Mouse (Mus musculus): ENCODE data around the gene Smim23. TPM values are rescaled to one million over a fixed set of nuclear protein-coding genes. Genes with fewer than 3 reads are reported as not detected.

Gene Smim23
- polyA plus RNA-seq, 1 experiment = not detected

DNA sequence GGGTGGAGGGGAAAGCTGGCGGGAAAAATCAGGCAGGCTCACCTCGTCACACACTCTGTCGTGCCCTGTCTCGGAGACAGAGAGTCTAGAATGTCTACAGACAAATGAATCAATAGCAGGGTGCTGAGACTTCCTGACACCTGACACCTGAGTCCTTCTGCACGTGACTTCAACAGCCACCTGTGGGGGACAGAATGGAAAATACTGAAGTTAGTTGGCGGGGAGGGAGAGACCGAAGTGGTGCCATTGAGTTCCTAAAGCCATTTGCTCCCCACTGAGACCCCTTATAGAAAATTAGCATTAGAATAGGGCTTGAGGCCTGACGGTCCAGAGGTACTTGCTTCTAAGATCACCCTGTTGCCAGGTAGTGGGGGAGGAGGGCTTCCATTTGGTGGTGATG, 10.6 kb upstream of the Smim23 start:
- no peak for TF ChIP-seq POLR2A (IDR thresholded peaks at IDR 0.05; ENCODE audit: low read depth, low read length)
- TF ChIP-seq CTCF (IDR thresholded peaks at IDR 0.05; ENCODE audit: extremely low read depth, insufficient read depth, insufficient read length, insufficient replicate concordance) = no peak
- DNase-seq (ENCODE audit: low read depth in 1 of 2, low spot score in 2 of 2) = no peak
- Histone ChIP-seq H3K27me3 (ENCODE audit: control insufficient read depth, insufficient read depth, low read length) (no peaks in the 10 kb centered on the region), H3K36me3 (ENCODE audit: control insufficient read depth, insufficient read depth, low read length) (no peaks in the 10 kb centered on the region), H3K4me3 (ENCODE audit: extremely low read depth, insufficient read depth, insufficient read length) (no peak overlapping the region), H3K27ac (ENCODE audit: insufficient read depth, low read length) (no peak overlapping the region), H3K4me1 (ENCODE audit: control insufficient read depth, insufficient read depth, insufficient read length) (no peaks in the 10 kb centered on the region)
- 69% methylated on average over 8 of the region's 8 CpGs for WGBS

GRCm38 (mm10) chr11:32834367-32834918, 10.0 kb upstream of the Smim23 start:
- no peak for DNase-seq (ENCODE audit: low read depth in 1 of 2, low spot score in 2 of 2)
- WGBS = 56% methylated on average over 13 of the region's 13 CpGs
- no peak overlapping the region for H3K4me3 ChIP-seq (ENCODE audit: extremely low read depth, insufficient read depth, insufficient read length)
- no peaks in the 10 kb centered on the region for H3K4me1 ChIP-seq (ENCODE audit: control insufficient read depth, insufficient read depth, insufficient read length)
- H3K27ac ChIP-seq (ENCODE audit: insufficient read depth, low read length) = no peak overlapping the region
- TF ChIP-seq POLR2A (IDR thresholded peaks at IDR 0.05; ENCODE audit: low read depth, low read length) (no peak), CTCF (IDR thresholded peaks at IDR 0.05; ENCODE audit: extremely low read depth, insufficient read depth, insufficient read length, insufficient replicate concordance) (no peak)
- H3K36me3 ChIP-seq (ENCODE audit: control insufficient read depth, insufficient read depth, low read length) = no peaks in the 10 kb centered on the region
- H3K27me3 ChIP-seq (ENCODE audit: control insufficient read depth, insufficient read depth, low read length) = no peaks in the 10 kb centered on the region

DNA sequence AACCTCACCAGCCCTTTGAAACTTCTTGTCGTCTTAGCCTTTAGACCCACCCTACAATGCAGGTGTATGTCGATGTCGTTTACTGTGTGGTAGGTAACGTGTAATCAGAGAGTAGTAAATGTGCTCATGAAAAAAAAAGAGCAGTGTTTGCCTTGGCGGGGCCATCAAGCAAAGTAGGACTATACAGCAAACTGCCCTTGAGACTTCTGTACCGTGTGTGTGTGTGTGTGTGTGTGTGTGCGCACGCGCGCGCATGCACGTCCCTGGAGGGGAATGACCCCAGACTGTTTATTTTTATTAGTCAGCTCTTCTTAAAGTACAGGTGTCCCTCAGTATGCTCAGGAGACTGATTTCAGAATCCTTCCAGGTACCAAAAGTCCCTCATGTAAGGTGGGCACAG, 6.8 kb downstream of the Smim23 start:
- Histone ChIP-seq H3K4me3 (ENCODE audit: extremely low read depth, insufficient read depth, insufficient read length) (no peak overlapping the region), H3K4me1 (ENCODE audit: control insufficient read depth, insufficient read depth, insufficient read length) (no peaks in the 10 kb centered on the region), H3K27me3 (ENCODE audit: control insufficient read depth, insufficient read depth, low read length) (no peaks in the 10 kb centered on the region), H3K27ac (ENCODE audit: insufficient read depth, low read length) (no peak overlapping the region), H3K36me3 (ENCODE audit: control insufficient read depth, insufficient read depth, low read length) (no peaks in the 10 kb centered on the region)
- no peak for DNase-seq (ENCODE audit: low read depth in 1 of 2, low spot score in 2 of 2)
- WGBS = 92% methylated on average over 12 of the region's 12 CpGs
- no peak for TF ChIP-seq CTCF (IDR thresholded peaks at IDR 0.05; ENCODE audit: extremely low read depth, insufficient read depth, insufficient read length, insufficient replicate concordance)
- TF ChIP-seq POLR2A (IDR thresholded peaks at IDR 0.05; ENCODE audit: low read depth, low read length) = no peak

- no peak overlapping the region for H3K27ac ChIP-seq (ENCODE audit: insufficient read depth, low read length)
- H3K36me3 ChIP-seq (ENCODE audit: control insufficient read depth, insufficient read depth, low read length) = no peaks in the 10 kb centered on the region
- no peak overlapping the region for H3K4me3 ChIP-seq (ENCODE audit: extremely low read depth, insufficient read depth, insufficient read length)
- DNase-seq (ENCODE audit: low read depth in 1 of 2, low spot score in 2 of 2) = no peak
- no peaks in the 10 kb centered on the region for H3K4me1 ChIP-seq (ENCODE audit: control insufficient read depth, insufficient read depth, insufficient read length)
- H3K27me3 ChIP-seq (ENCODE audit: control insufficient read depth, insufficient read depth, low read length) = no peaks in the 10 kb centered on the region
- TF ChIP-seq POLR2A (IDR thresholded peaks at IDR 0.05; ENCODE audit: low read depth, low read length) (no peak), CTCF (IDR thresholded peaks at IDR 0.05; ENCODE audit: extremely low read depth, insufficient read depth, insufficient read length, insufficient replicate concordance) (no peak)
- 89% methylated on average over 8 of the region's 8 CpGs for WGBS
These were observed 10.1 kb downstream of the Smim23 start for GRCm38 (mm10) chr11:32814286-32814685.

DNA sequence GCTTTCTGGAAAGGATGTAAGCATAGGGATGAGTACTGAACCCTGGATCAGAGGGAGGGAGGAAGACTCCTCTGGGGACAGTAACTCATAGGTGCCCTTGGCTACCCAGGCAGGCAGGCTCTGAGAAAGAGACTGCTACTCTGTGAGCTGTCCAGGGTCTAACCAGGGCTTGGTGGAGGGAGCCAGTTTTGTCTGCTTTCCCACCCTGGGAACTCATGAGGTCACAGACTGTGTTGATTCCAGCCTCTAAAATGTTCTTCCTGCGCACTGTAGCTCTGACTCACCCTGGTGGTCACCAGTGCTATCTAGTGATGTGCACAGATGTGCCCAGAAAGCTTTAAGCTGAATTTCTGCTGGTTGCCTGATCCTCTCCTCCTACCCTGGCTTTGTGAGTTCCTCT, 15.3 kb downstream of the Smim23 start:
- no peaks in the 10 kb centered on the region for H3K36me3 ChIP-seq (ENCODE audit: control insufficient read depth, insufficient read depth, low read length)
- H3K4me3 ChIP-seq (ENCODE audit: extremely low read depth, insufficient read depth, insufficient read length) = no peak overlapping the region
- TF ChIP-seq CTCF (IDR thresholded peaks at IDR 0.05; ENCODE audit: extremely low read depth, insufficient read depth, insufficient read length, insufficient replicate concordance) (no peak), POLR2A (IDR thresholded peaks at IDR 0.05; ENCODE audit: low read depth, low read length) (no peak)
- WGBS = 79% methylated on average over 1 of the region's 1 CpGs
- H3K4me1 ChIP-seq (ENCODE audit: control insufficient read depth, insufficient read depth, insufficient read length) = no peaks in the 10 kb centered on the region
- no peak overlapping the region for H3K27ac ChIP-seq (ENCODE audit: insufficient read depth, low read length)
- no peaks in the 10 kb centered on the region for H3K27me3 ChIP-seq (ENCODE audit: control insufficient read depth, insufficient read depth, low read length)
- no peak for DNase-seq (ENCODE audit: low read depth in 1 of 2, low spot score in 2 of 2)

GRCm38 (mm10) chr11:32805958-32806357, 18.4 kb downstream of the Smim23 start:
- TF ChIP-seq POLR2A (IDR thresholded peaks at IDR 0.05; ENCODE audit: low read depth, low read length) (no peak), CTCF (IDR thresholded peaks at IDR 0.05; ENCODE audit: extremely low read depth, insufficient read depth, insufficient read length, insufficient replicate concordance) (peak; percentile 24; the same call in 1 of the 2 replicates)
- Histone ChIP-seq H3K36me3 (ENCODE audit: control insufficient read depth, insufficient read depth, low read length) (no peaks in the 10 kb centered on the region), H3K27ac (ENCODE audit: insufficient read depth, low read length) (no peak overlapping the region), H3K4me1 (ENCODE audit: control insufficient read depth, insufficient read depth, insufficient read length) (no peaks in the 10 kb centered on the region), H3K27me3 (ENCODE audit: control insufficient read depth, insufficient read depth, low read length) (no peaks in the 10 kb centered on the region), H3K4me3 (ENCODE audit: extremely low read depth, insufficient read depth, insufficient read length) (no peak overlapping the region)
- peak; percentile 1 to 16 for DNase-seq (ENCODE audit: low read depth in 1 of 2, low spot score in 2 of 2)
- WGBS = 10% methylated on average over 2 of the region's 2 CpGs

DNA sequence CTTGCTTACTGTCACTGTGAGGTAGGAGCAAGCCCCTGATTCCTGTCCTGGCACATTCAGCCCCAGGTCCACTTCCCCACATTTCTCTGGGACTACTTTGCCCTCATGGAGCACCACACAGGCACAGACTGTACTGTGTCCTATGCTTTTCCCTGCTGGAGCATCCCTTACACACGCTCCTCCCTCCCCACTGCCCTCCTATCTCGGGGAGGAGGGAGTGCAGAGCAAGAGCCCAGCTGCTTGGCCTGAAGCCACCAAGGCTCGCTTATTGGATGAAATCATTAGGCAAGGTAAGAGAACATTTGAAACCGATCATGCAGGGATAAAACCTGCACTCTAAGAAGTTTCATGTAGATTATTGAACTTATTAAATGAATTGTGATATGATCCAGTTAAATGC, 20.7 kb downstream of the Smim23 start:
- WGBS = 87% methylated on average over 4 of the region's 4 CpGs
- H3K36me3 ChIP-seq (ENCODE audit: control insufficient read depth, insufficient read depth, low read length) = no peaks in the 10 kb centered on the region
- H3K4me1 ChIP-seq (ENCODE audit: control insufficient read depth, insufficient read depth, insufficient read length) = no peaks in the 10 kb centered on the region
- TF ChIP-seq POLR2A (IDR thresholded peaks at IDR 0.05; ENCODE audit: low read depth, low read length) (no peak), CTCF (IDR thresholded peaks at IDR 0.05; ENCODE audit: extremely low read depth, insufficient read depth, insufficient read length, insufficient replicate concordance) (no peak)
- no peak for DNase-seq (ENCODE audit: low read depth in 1 of 2, low spot score in 2 of 2)
- H3K27ac ChIP-seq (ENCODE audit: insufficient read depth, low read length) = no peak overlapping the region
- no peak overlapping the region for H3K4me3 ChIP-seq (ENCODE audit: extremely low read depth, insufficient read depth, insufficient read length)
- H3K27me3 ChIP-seq (ENCODE audit: control insufficient read depth, insufficient read depth, low read length) = no peaks in the 10 kb centered on the region
